Mouse (Mus musculus) midbrain, embryonic 11.5 days (tissue): ENCODE results near the gene Prrc2b. TPM values are rescaled to one million over a fixed set of nuclear protein-coding genes. Genes with fewer than 3 reads are reported as not detected.

Source experiments
- ATAC-seq: fragments of 200-750 bp; cut with Nextera tagmentation; 2 replicates; pipeline ENCODE4 v1.8.0; 2017; ENCODE audit warnings: moderate TSS enrichment, moderate library complexity; ENCODE audit not compliant: low FRiP score
- DNase-seq: peaks from one replicate; pipeline ENCODE4 v3.0.0; 2015; ENCODE audit warnings: low spot score; ENCODE audit errors: missing footprints
- H3K27ac ChIP-seq: fragments of 300-500 bp; sonication (generic); 2 replicates; pipeline ENCODE4 v1.5.1; 2014; ENCODE audit warnings: low read depth, low read length
- H3K27me3 ChIP-seq: fragments of 300-500 bp; sonication (generic); 2 replicates; pipeline ENCODE4 v1.6.1; 2014; ENCODE audit warnings: mild to moderate bottlenecking, low read length, moderate library complexity, mixed read lengths; ENCODE audit not compliant: control insufficient read depth, insufficient read depth
- H3K36me3 ChIP-seq: fragments of 300-500 bp; sonication (generic); 2 replicates; pipeline ENCODE4 v1.6.1; 2014; ENCODE audit warnings: mild to moderate bottlenecking, low read length, moderate library complexity, mixed read lengths; ENCODE audit not compliant: control insufficient read depth, insufficient read depth
- H3K4me1 ChIP-seq: fragments of 300-500 bp; sonication (generic); 2 replicates; pipeline ENCODE4 v1.6.1; 2014; ENCODE audit warnings: low read length; ENCODE audit not compliant: control insufficient read depth, insufficient read depth
- H3K4me2 ChIP-seq: fragments of 300-500 bp; sonication (generic); 2 replicates; pipeline ENCODE4 v1.6.1; 2014; ENCODE audit warnings: mild to moderate bottlenecking, moderate library complexity
- H3K4me3 ChIP-seq: fragments of 300-500 bp; sonication (generic); 2 replicates; pipeline ENCODE4 v1.5.1; 2014; ENCODE audit warnings: low read depth, low read length
- H3K9ac ChIP-seq: fragments of 300-500 bp; sonication (generic); 2 replicates; pipeline ENCODE4 v1.6.1; 2014; ENCODE audit warnings: low read length
- H3K9me3 ChIP-seq: fragments of 300-500 bp; sonication (generic); 2 replicates; pipeline ENCODE4 v1.6.1; 2016; ENCODE audit warnings: low read length; ENCODE audit not compliant: control insufficient read depth
- WGBS: fragments of 180-500 bp; shearing (Covaris S2); extraction: QIAGEN DNeasy Blood & Tissue Kit; methylation state at CpG from one replicate; pipeline ENCODE4 v1.1.7; 2014; 5-methylcytosine and 5-hydroxymethylcytosine counted together
- microRNA-seq: library from miRNA; unstranded; fragments of <30 nt; microRNA quantifications from one replicate; pipeline ENCODE4, GENCODE M21; 2017
- polyA plus RNA-seq: library from polyadenylated mRNA; unstranded; fragments of >200 nt; fragmentation: Nextera tagmentation; extraction: Ambion mirVana; gene quantifications from 2 replicates; pipeline ENCODE4 v1.2.1, GENCODE M21; 2014

Gene Prrc2b
- polyA plus RNA-seq, 1 experiment from 2014 or later: 64.1 TPM

GRCm38 (mm10) chr2:32282727-32283126 is 131.8 kb downstream of the Prrc2b start:
- Histone ChIP-seq H3K4me1 (peaks cover 7% of the 10 kb centered on the region; the same call in 1 of the 2 replicates), H3K9ac (no peak overlapping the region), H3K27me3 (no peaks in the 10 kb centered on the region), H3K4me3 (no peak overlapping the region), H3K36me3 (peaks cover 13% of the 10 kb centered on the region), H3K27ac (no peak overlapping the region), H3K4me2 (no peak overlapping the region), H3K9me3 (no peaks in the 10 kb centered on the region)
- WGBS: 75% methylated on average over 1 of the region's 1 CpGs
- ATAC-seq: no peak
- no peak for DNase-seq

GRCm38 (mm10) chr2:32283986-32284385 is 133.1 kb downstream of the Prrc2b start:
- Histone ChIP-seq H3K36me3 (peaks cover 7% of the 10 kb centered on the region), H3K9me3 (no peaks in the 10 kb centered on the region), H3K27ac (no peak overlapping the region), H3K9ac (no peak overlapping the region), H3K4me2 (no peak overlapping the region), H3K4me1 (peaks cover 12% of the 10 kb centered on the region; the same call in 1 of the 2 replicates), H3K4me3 (no peak overlapping the region), H3K27me3 (no peaks in the 10 kb centered on the region)
- no peak for DNase-seq
- whole genome bisulfite sequencing: 93% methylated on average over 3 of the region's 3 CpGs
- no peak for ATAC-seq

Small RNA genes lying within 50 kb of the gene (microRNA-seq; reads per million reads assigned to microRNA genes)
- gene Gm27805: not detected

Other genes with a start within 250 kb of the Prrc2b start
- gene Aif1l, start 200.9 kb upstream of the Prrc2b start, polyA plus RNA-seq: 65.0 and 65.7 TPM in 2 replicates
- 64.6 and 64.7 TPM in 2 replicates for gene Nup214, start 176.6 kb upstream of the Prrc2b start, polyA plus RNA-seq
- 0.60 and 1.3 TPM in 2 replicates for gene Fam78a, start 66.2 kb upstream of the Prrc2b start, polyA plus RNA-seq
- 5.9 and 7.3 TPM in 2 replicates for gene Plpp7, start 55.6 kb upstream of the Prrc2b start, polyA plus RNA-seq
- 16.4 and 22.0 TPM in 2 replicates for gene Pomt1, start 85.5 kb downstream of the Prrc2b start, polyA plus RNA-seq
- 70.9 and 73.2 TPM in 2 replicates for gene Uck1, start 109.1 kb downstream of the Prrc2b start, polyA plus RNA-seq
- 14.6 and 16.7 TPM in 2 replicates for gene Golga2, start 136.3 kb downstream of the Prrc2b start, polyA plus RNA-seq
- 382 and 417 TPM in 2 replicates for gene Swi5, start 137.0 kb downstream of the Prrc2b start, polyA plus RNA-seq
- 43.1 and 46.9 TPM in 2 replicates for gene Ciz1, start 201.2 kb downstream of the Prrc2b start, polyA plus RNA-seq
- 12.9 and 13.8 TPM in 2 replicates for gene Dnm1, start 202.3 kb downstream of the Prrc2b start, polyA plus RNA-seq
- gene 1110008P14Rik, start 230.9 kb downstream of the Prrc2b start, polyA plus RNA-seq: 46.4 and 49.4 TPM in 2 replicates
- gene Lcn2, start 237.2 kb downstream of the Prrc2b start, polyA plus RNA-seq: 0.30 TPM in 1 of 2 replicates, not detected in the other
- gene Ptges2, start 244.8 kb downstream of the Prrc2b start, polyA plus RNA-seq: 24.7 and 25.4 TPM in 2 replicates